Mouse (Mus musculus) heart, embryonic 10.5 days (tissue): ENCODE data around the gene 4930558K02Rik. TPM values are rescaled to one million over a fixed set of nuclear protein-coding genes. Genes with fewer than 3 reads are reported as not detected.

Source experiments
- DNase-seq: peaks from one replicate; pipeline ENCODE4 v3.0.0-alpha.2; 2017; ENCODE audit warnings: low spot score
- H3K27ac ChIP-seq: fragments of 300-500 bp; sonication (generic); 2 replicates; pipeline ENCODE4 v1.5.1; 2016; ENCODE audit warnings: mild to moderate bottlenecking
- H3K27me3 ChIP-seq: fragments of 300-500 bp; sonication (generic); 2 replicates; pipeline ENCODE4 v1.6.1; 2016; ENCODE audit warnings: mild to moderate bottlenecking; ENCODE audit not compliant: poor library complexity, insufficient read depth, severe bottlenecking
- H3K36me3 ChIP-seq: fragments of 300-500 bp; sonication (generic); 2 replicates; pipeline ENCODE4 v1.6.1; 2016; ENCODE audit warnings: mild to moderate bottlenecking, moderate library complexity
- H3K4me1 ChIP-seq: fragments of 300-500 bp; sonication (generic); 2 replicates; pipeline ENCODE4 v1.6.1; 2016; ENCODE audit warnings: mild to moderate bottlenecking
- H3K4me3 ChIP-seq: fragments of 300-500 bp; sonication (generic); 2 replicates; pipeline ENCODE4 v1.5.1; 2016; ENCODE audit warnings: mild to moderate bottlenecking, moderate library complexity
- H3K9me3 ChIP-seq: fragments of 300-500 bp; sonication (generic); 2 replicates; pipeline ENCODE4 v1.6.1; 2016; ENCODE audit warnings: mild to moderate bottlenecking, moderate library complexity
- WGBS: fragments of 180-500 bp; shearing (Covaris S2); methylation state at CpG from one replicate; pipeline ENCODE4 v1.1.7; 2016; 5-methylcytosine and 5-hydroxymethylcytosine counted together
- polyA plus RNA-seq: library from polyadenylated mRNA; unstranded; fragments of >200 nt; fragmentation: Nextera tagmentation; extraction: Ambion mirVana; gene quantifications from 2 replicates; pipeline ENCODE4 v1.2.1, GENCODE M21; 2016

Gene 4930558K02Rik
- polyA plus RNA-seq, 1 experiment from 2014 or later = not detected

DNA sequence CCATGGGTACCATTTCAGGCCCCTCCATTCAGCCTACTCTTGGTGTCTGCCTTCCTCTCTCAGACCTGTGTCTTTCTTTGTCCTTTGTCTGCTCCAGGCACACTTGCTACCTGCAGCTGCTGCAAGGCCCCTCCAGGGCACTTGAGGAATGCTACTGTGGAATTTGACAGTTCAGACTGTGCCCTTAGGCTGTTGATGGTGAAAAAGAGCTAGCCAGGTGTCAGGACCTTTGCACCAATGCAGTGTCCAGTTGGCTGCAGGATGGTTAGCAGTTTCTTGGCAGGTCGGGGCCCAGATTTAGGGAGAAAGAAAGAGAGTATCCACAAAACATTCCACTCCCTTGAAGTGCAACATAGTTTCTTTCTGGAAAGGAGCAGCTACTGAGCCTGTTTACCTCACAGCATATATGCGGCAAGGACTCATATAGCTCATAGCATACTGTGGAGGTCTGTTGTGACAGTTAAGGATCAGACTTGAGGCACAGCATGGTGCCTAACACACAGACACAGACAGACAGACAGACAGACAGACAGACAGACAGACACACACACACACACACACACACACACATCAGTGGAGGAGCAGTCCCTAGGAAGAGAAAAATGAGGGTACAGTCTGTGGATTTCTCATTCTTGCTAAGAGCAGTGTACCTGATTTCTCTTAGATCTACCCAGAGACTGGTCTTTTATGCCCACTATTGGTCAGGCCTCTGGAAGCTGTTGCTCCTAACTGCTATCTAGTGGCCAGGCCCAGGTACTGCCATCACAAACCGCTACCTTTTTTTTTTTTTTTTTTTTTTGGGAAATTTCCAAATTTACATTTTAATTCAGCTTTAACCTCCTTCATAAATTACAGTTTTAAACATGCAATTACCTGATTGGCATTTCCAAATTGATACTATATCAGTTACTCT lies 16.7 kb downstream of the 4930558K02Rik start:
- peaks cover 9% of the 10 kb centered on the region for H3K4me1 ChIP-seq
- no peaks in the 10 kb centered on the region for H3K36me3 ChIP-seq
- no peaks in the 10 kb centered on the region for H3K27me3 ChIP-seq
- H3K4me3 ChIP-seq = no peak overlapping the region
- DNase-seq = no peak
- no peaks in the 10 kb centered on the region for H3K9me3 ChIP-seq
- H3K27ac ChIP-seq = peak overlapping the region; percentile 65
- 45% methylated on average over 3 of the region's 3 CpGs for WGBS

DNA sequence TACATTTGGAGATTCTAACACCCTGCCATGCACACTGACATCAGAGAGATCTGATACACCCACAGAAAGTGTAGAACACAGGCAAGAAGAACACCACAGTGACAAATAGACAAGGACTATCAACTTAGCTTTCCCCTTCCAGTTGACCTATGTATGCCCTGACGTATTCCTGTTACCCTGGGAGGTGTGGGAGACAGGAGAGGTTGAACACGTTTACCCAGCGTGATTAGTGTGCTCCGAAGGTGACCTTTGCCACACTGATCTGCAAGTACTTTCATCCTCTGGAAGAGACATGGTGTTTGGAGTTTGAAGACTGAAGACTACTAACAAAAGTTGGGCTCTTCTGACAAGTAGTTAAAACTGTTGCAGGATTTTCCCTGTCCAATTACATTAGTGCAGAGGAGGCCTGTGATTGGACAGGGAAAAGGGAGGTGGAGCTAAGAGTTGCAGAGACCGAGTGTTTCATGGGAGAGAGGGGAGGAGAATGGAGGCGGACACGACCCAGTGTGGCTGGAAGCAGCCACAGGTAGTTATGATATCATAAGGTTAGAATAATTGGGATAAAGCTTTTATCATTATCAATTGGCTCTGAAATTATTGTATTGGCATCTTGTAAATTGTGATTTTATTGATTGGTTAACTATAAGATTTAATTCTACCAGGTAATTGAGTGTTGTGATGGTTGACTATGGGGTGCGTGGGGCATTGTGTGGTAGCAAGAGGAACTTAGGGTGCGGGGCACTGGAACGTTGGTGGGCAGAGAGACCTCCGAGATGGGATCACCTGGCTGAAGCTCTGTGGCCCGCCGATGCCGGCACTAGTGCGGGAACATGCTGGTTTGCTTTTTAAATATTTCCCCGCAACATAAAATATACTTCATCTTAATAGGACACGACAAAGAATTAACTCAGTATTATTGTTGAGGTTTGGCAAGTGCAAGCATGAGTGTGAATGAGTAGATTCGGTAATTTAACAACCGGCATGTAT lies 21.2 kb downstream of the 4930558K02Rik start:
- Histone ChIP-seq H3K27me3 (no peaks in the 10 kb centered on the region), H3K4me1 (peaks cover 9% of the 10 kb centered on the region), H3K36me3 (no peaks in the 10 kb centered on the region), H3K9me3 (no peaks in the 10 kb centered on the region), H3K27ac (0 out of 2 replicates have a peak overlapping the region, but pooled peaks have one; percentile 13), H3K4me3 (no peak overlapping the region)
- WGBS = 78% methylated on average over 19 of the region's 19 CpGs
- DNase-seq = no peak

DNA sequence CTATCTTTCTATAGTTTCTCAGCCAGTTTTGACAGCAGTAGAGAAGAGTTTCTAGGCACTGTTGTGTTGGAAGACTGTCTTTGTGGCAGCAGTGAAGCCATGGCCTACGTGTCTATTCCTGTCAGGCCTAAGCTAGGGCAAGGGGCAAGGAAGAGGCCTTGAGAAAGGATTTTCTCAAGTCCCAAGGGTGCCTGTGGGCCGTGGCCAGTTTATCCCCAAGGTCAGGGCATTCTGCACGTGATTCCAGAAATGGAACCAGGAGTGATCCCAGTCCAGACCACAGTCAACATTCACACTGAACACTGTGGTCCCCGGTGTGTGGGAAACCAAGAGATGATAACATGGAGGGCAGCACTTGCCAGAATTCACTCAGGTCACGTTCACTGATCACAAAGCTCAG lies 23.6 kb downstream of the 4930558K02Rik start:
- no peaks in the 10 kb centered on the region for H3K9me3 ChIP-seq
- H3K27ac ChIP-seq = no peak overlapping the region
- 56% methylated on average over 5 of the region's 5 CpGs for WGBS
- no peaks in the 10 kb centered on the region for H3K36me3 ChIP-seq
- no peak overlapping the region for H3K4me3 ChIP-seq
- no peaks in the 10 kb centered on the region for H3K27me3 ChIP-seq
- DNase-seq = no peak
- no peaks in the 10 kb centered on the region; the same call in 1 of the 2 replicates for H3K4me1 ChIP-seq

DNA sequence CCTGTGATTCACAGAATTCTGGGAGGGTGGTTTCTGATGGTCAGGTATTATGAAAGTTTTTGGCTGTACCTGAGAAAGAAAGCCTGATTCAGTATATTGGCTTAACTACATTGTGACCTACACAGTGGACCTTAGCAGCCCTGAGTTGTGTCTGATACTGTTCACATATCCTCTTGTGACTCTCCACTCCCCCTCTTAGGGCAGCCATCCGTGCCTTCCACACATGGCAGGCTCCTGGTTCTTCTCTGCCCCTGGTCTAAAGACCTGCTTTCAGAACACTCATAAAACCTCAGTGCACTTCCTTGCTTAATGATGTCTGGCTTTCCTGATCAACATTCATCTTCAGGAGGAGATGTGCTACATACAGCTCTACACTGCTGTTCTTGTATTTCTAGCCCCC lies 26.8 kb downstream of the 4930558K02Rik start:
- no peaks in the 10 kb centered on the region for H3K36me3 ChIP-seq
- no peak overlapping the region for H3K4me3 ChIP-seq
- no peak overlapping the region for H3K27ac ChIP-seq
- WGBS = 68% methylated on average over 1 of the region's 1 CpGs
- no peaks in the 10 kb centered on the region for H3K9me3 ChIP-seq
- no peaks in the 10 kb centered on the region for H3K27me3 ChIP-seq
- DNase-seq = no peak
- H3K4me1 ChIP-seq = no peaks in the 10 kb centered on the region; the same call in 1 of the 2 replicates

DNA sequence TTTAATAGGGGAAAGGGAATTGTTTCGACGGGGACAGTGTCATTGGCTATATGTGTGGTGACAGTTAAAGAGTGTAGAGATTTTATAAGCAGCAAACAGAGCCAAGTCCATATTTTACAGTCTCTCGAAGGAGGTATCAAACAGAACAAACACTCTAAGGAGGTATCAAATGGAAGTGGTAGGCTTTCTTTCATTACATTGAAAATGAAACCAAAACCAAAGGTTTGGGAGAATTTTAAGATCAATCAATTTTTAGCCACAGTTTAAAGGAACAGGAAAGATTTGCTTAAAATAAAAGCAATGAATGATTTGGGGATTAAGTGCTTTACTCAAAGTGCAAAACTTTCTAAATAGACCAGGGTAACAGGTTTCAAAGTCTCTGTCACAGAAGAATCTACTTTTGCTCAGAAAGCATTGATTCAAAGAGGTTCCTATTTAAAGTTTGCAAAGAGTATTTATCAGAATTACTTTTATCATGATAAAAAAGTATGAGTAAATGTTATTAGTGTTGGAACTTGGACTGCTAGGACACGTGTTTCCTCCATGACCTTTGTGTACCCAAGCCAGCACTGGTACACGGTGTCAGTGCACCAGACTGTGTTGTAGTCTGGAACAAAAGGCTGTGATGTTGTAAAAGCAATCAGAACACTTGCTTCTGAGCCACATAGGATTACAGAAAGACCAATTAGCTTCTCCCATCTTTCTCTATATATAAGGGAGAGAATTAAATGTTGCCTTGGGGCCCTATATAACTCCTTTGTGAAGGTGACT lies 28.2 kb downstream of the 4930558K02Rik start:
- Histone ChIP-seq H3K4me3 (no peak overlapping the region), H3K36me3 (no peaks in the 10 kb centered on the region), H3K9me3 (no peaks in the 10 kb centered on the region), H3K4me1 (no peaks in the 10 kb centered on the region; the same call in 1 of the 2 replicates), H3K27ac (no peak overlapping the region), H3K27me3 (no peaks in the 10 kb centered on the region)
- 81% methylated on average over 5 of the region's 5 CpGs for WGBS
- DNase-seq = no peak

DNA sequence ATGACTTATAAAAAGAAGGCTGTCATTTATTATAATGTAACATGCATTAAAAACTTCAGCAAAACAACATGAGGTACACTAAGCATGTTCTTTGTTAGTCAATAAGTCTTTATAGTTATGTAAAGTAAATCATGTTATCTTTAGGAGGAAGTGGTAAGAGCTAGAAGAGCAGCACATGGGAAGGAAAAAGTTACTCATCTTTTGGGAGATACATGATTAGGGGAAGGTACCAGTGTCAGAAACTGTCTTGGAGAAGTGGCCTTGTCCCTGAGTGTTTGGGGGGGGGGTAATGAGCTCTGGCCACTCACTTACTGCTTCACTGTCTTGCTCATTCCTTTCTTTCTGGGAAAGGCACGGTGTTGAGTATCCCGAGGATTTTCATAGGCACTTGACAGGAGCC lies 37.4 kb downstream of the 4930558K02Rik start:
- H3K4me3 ChIP-seq = no peak overlapping the region
- no peak for DNase-seq
- no peaks in the 10 kb centered on the region for H3K4me1 ChIP-seq
- 86% methylated on average over 2 of the region's 2 CpGs for WGBS
- no peaks in the 10 kb centered on the region for H3K36me3 ChIP-seq
- H3K27ac ChIP-seq = no peak overlapping the region
- H3K9me3 ChIP-seq = no peaks in the 10 kb centered on the region
- H3K27me3 ChIP-seq = no peaks in the 10 kb centered on the region

DNA sequence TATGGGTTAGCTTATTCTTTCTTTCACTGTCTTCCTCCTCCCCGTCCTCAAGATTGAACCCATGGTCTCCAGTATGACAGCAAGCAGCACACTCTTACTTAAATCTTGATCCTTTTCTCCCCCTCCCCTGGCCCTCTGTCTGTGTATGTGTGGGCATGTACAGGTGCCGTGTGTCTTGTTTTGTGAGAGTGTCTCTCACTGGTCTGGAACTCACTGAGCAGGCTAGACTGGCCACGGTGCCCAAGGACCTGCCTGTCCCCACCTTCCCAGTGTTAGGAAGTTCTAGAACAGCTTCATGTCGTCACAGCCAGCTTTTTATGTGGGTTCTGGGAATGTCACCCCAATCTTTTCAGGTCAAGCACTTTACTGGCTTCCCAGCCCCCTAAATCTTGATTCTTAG lies 47.1 kb downstream of the 4930558K02Rik start:
- no peaks in the 10 kb centered on the region for H3K4me1 ChIP-seq
- no peak overlapping the region for H3K4me3 ChIP-seq
- no peak for DNase-seq
- H3K36me3 ChIP-seq = no peaks in the 10 kb centered on the region
- H3K27ac ChIP-seq = no peak overlapping the region
- H3K27me3 ChIP-seq = no peaks in the 10 kb centered on the region
- no peaks in the 10 kb centered on the region for H3K9me3 ChIP-seq
- WGBS = 83% methylated on average over 4 of the region's 4 CpGs

DNA sequence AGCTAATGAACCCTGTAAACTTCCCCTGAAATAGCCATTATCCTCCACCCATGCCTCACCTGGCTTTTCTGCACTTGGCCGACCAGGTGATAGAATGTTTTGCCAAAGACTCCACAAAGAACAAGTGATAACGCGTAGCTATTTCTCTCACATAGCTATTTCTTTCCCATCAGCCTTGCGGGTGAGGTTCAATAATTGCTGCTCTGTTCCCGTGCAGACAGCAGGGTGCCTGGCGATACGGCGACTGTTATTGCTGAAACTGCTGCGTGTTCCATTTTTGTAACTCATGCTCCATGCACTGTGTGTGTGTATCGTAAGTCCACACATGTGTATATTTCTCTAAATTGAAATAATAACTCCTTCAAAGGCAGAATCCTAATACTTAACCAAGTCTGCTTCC lies 47.6 kb downstream of the 4930558K02Rik start:
- Histone ChIP-seq H3K4me3 (no peak overlapping the region), H3K36me3 (no peaks in the 10 kb centered on the region), H3K27me3 (no peaks in the 10 kb centered on the region), H3K4me1 (no peaks in the 10 kb centered on the region), H3K9me3 (no peaks in the 10 kb centered on the region), H3K27ac (no peak overlapping the region)
- no peak for DNase-seq
- WGBS = 89% methylated on average over 10 of the region's 10 CpGs

DNA sequence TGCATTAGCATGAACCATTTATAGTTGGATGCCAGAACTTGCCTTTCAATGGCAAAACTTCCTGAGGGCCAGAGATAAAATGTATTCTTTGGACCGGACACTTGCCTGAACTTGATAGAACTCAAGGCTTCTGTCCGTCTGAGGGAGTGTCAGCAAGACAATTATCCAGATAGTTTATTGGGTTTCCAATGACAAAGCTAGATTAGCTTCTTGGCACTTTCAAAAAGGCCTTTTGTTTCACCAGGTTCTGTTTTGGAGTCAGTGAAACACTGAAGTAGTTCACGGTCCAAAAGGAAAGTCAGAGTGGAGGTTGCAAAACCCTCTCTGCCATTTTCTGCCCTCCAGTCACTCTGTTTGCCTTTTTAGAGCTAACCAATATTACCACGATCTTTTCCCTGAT lies 48.1 kb downstream of the 4930558K02Rik start:
- Histone ChIP-seq H3K36me3 (no peaks in the 10 kb centered on the region), H3K27me3 (no peaks in the 10 kb centered on the region), H3K9me3 (no peaks in the 10 kb centered on the region), H3K27ac (no peak overlapping the region), H3K4me3 (no peak overlapping the region), H3K4me1 (no peaks in the 10 kb centered on the region)
- DNase-seq = no peak
- WGBS = 63% methylated on average over 4 of the region's 4 CpGs

DNA sequence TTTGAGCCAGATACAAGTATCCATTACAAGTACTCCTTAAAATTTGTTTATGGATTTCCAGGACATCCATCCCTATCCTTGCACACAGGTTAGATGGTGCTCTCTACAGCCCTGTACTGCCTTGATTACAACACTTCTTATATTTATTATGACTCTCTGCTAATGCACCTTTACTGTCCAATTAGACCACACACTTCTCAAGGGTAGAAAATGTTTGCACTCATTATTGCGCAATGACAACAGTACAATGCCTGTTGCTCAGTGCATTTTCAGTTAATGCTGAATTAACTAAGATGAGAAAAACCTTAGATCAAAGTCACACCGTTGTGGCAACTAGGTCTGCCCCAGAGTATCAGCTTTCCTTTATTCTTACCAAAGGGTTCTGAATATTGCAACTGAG lies 51.5 kb downstream of the 4930558K02Rik start:
- no peak overlapping the region for H3K27ac ChIP-seq
- H3K4me3 ChIP-seq = no peak overlapping the region
- no peak for DNase-seq
- H3K27me3 ChIP-seq = no peaks in the 10 kb centered on the region
- H3K4me1 ChIP-seq = no peaks in the 10 kb centered on the region
- 87% methylated on average over 2 of the region's 2 CpGs for WGBS
- no peaks in the 10 kb centered on the region for H3K36me3 ChIP-seq
- no peaks in the 10 kb centered on the region for H3K9me3 ChIP-seq

DNA sequence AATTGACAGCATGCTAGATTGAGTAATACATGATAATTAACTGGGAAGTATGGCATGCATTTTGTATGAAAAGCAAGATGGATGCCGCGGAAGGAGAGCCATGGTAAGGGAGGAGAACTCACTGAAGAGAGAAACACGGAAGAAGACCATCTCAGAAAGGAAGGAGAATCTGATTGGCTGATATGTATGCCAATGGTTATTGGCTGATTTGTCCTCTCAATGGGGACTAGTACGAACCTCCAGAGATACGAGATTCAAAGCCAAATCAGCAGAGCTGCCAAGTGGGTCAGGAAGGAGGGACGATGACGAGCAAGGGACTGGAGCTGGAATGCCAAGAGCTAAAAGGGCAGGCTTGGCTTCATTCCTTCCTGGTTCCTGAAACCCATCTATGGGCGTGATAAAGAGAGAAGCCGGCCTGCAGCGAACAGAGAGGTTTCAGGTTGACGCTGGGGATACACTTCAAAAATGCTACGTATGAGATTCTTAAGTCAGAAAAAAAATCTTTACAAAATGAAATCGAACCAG lies 54.1 kb downstream of the 4930558K02Rik start:
- Histone ChIP-seq H3K4me3 (no peak overlapping the region), H3K27me3 (no peaks in the 10 kb centered on the region), H3K36me3 (no peaks in the 10 kb centered on the region), H3K4me1 (no peaks in the 10 kb centered on the region), H3K27ac (no peak overlapping the region), H3K9me3 (no peaks in the 10 kb centered on the region)
- 80% methylated on average over 13 of the region's 13 CpGs for WGBS
- DNase-seq = no peak

DNA sequence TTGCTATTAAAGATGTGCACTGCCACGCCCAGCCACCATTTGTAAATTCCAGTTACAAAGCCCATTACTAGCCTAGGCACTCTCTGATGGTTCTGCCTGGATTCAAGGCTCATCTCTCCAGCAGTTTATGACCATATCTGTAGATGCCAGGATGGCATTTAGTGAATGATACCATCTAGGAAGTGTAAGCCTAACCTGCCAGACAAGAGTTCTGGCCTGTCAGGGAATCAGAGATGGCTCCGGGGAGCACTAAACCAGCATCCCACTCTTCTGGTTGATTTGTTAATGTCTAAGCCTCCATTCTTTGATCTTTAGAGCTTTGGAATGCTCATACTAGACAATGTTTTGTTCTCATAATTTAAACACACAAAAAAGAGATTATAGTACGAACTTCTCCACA lies 55.1 kb downstream of the 4930558K02Rik start:
- DNase-seq = no peak
- Histone ChIP-seq H3K27ac (no peak overlapping the region), H3K9me3 (no peaks in the 10 kb centered on the region), H3K4me1 (no peaks in the 10 kb centered on the region), H3K36me3 (no peaks in the 10 kb centered on the region), H3K4me3 (no peak overlapping the region), H3K27me3 (no peaks in the 10 kb centered on the region)
- 85% methylated on average over 3 of the region's 3 CpGs for WGBS
